Mouse (Mus musculus): ENCODE measurements at regions not wholly inside any gene's neighbourhood (a gene's known extent, or its start where the extent isn't known, plus 50 kb on each side); places are given as distances from the start of the nearest gene placed in this dataset.

- H3K27me3 ChIP-seq (ENCODE audit: insufficient read depth, low read length): no peaks in the 10 kb centered on the region
- peak overlapping the region; percentile 42 for H3K4me2 ChIP-seq (ENCODE audit: low read depth, low read length)
- H3K36me3 ChIP-seq (ENCODE audit: insufficient read depth, low read length): no peaks in the 10 kb centered on the region
- H3K27ac ChIP-seq: no peak overlapping the region
- no peaks in the 10 kb centered on the region for H3K9me3 ChIP-seq (ENCODE audit: low read length)
- H3K4me3 ChIP-seq (ENCODE audit: low read length): peak overlapping the region; percentile 22; the same call in 1 of the 2 replicates
- peak; percentile 97 for ATAC-seq
- DNase-seq (ENCODE audit: low spot score): peak; percentile 85
- TF ChIP-seq CTCF (IDR thresholded peaks at IDR 0.05; ENCODE audit: low read depth): no peak
- 19% methylated on average over 10 of the region's 10 CpGs for WGBS
- H3K4me1 ChIP-seq (ENCODE audit: insufficient read depth, low read length): no peaks in the 10 kb centered on the region
- H3K9ac ChIP-seq (replicated peaks; ENCODE audit: low read length): no peak overlapping the region
These were observed 147.4 kb upstream of the Foxq1 start for GRCm38 (mm10) chr13:31408439-31409122.

- Histone ChIP-seq H3K4me2 (ENCODE audit: low read depth, low read length) (peak overlapping the region; percentile 42), H3K27ac (no peak overlapping the region), H3K36me3 (ENCODE audit: insufficient read depth, low read length) (no peaks in the 10 kb centered on the region), H3K4me1 (ENCODE audit: insufficient read depth, low read length) (no peaks in the 10 kb centered on the region), H3K27me3 (ENCODE audit: insufficient read depth, low read length) (no peaks in the 10 kb centered on the region), H3K4me3 (ENCODE audit: low read length) (0 out of 2 replicates have a peak overlapping the region, but pooled peaks have one; percentile 22), H3K9me3 (ENCODE audit: low read length) (no peaks in the 10 kb centered on the region), H3K9ac (replicated peaks; ENCODE audit: low read length) (no peak overlapping the region)
- no peak for DNase-seq (ENCODE audit: low spot score)
- TF ChIP-seq CTCF (IDR thresholded peaks at IDR 0.05; ENCODE audit: low read depth): no peak
- ATAC-seq: peak; percentile 27; the same call in 1 of the 2 replicates
- 55% methylated on average over 2 of the region's 2 CpGs for WGBS
These were observed 146.8 kb upstream of the Foxq1 start for GRCm38 (mm10) chr13:31409123-31409513.

- Histone ChIP-seq H3K4me1 (ENCODE audit: insufficient read depth, low read length) (no peaks in the 10 kb centered on the region), H3K9me3 (ENCODE audit: low read length) (no peaks in the 10 kb centered on the region), H3K27ac (no peak overlapping the region), H3K27me3 (ENCODE audit: insufficient read depth, low read length) (no peaks in the 10 kb centered on the region), H3K36me3 (ENCODE audit: insufficient read depth, low read length) (no peaks in the 10 kb centered on the region), H3K4me2 (ENCODE audit: low read depth, low read length) (no peak overlapping the region), H3K9ac (replicated peaks; ENCODE audit: low read length) (no peak overlapping the region), H3K4me3 (ENCODE audit: low read length) (no peak overlapping the region)
- DNase-seq (ENCODE audit: low spot score): no peak
- 95% methylated on average over 5 of the region's 5 CpGs for WGBS
- no peak for ATAC-seq
- no peak for TF ChIP-seq CTCF (IDR thresholded peaks at IDR 0.05; ENCODE audit: low read depth)
These were observed 134.4 kb upstream of the Foxq1 start for GRCm38 (mm10) chr13:31421556-31421955.

- WGBS: 85% methylated on average over 3 of the region's 3 CpGs
- Histone ChIP-seq H3K4me1 (ENCODE audit: insufficient read depth, low read length) (no peaks in the 10 kb centered on the region), H3K27me3 (ENCODE audit: insufficient read depth, low read length) (no peaks in the 10 kb centered on the region), H3K9me3 (ENCODE audit: low read length) (no peaks in the 10 kb centered on the region), H3K9ac (replicated peaks; ENCODE audit: low read length) (no peak overlapping the region), H3K4me3 (ENCODE audit: low read length) (no peak overlapping the region), H3K27ac (no peak overlapping the region), H3K36me3 (ENCODE audit: insufficient read depth, low read length) (no peaks in the 10 kb centered on the region), H3K4me2 (ENCODE audit: low read depth, low read length) (no peak overlapping the region)
- no peak for TF ChIP-seq CTCF (IDR thresholded peaks at IDR 0.05; ENCODE audit: low read depth)
- ATAC-seq (no peak), DNase-seq (ENCODE audit: low spot score) (no peak)
These were observed 132.3 kb upstream of the Foxq1 start for GRCm38 (mm10) chr13:31423599-31423998.

- Histone ChIP-seq H3K27me3 (ENCODE audit: insufficient read depth, low read length) (no peaks in the 10 kb centered on the region), H3K4me2 (ENCODE audit: low read depth, low read length) (no peak overlapping the region), H3K27ac (no peak overlapping the region), H3K36me3 (ENCODE audit: insufficient read depth, low read length) (no peaks in the 10 kb centered on the region), H3K4me1 (ENCODE audit: insufficient read depth, low read length) (no peaks in the 10 kb centered on the region), H3K9me3 (ENCODE audit: low read length) (no peaks in the 10 kb centered on the region), H3K9ac (replicated peaks; ENCODE audit: low read length) (no peak overlapping the region), H3K4me3 (ENCODE audit: low read length) (no peak overlapping the region)
- TF ChIP-seq CTCF (IDR thresholded peaks at IDR 0.05; ENCODE audit: low read depth): no peak
- 35% methylated on average over 7 of the region's 7 CpGs for WGBS
- DNase-seq (ENCODE audit: low spot score) (no peak), ATAC-seq (no peak)
These were observed 130.0 kb upstream of the Foxq1 start for GRCm38 (mm10) chr13:31425825-31426500.

- no peaks in the 10 kb centered on the region for H3K9me3 ChIP-seq (ENCODE audit: low read length)
- no peaks in the 10 kb centered on the region for H3K36me3 ChIP-seq (ENCODE audit: insufficient read depth, low read length)
- H3K9ac ChIP-seq (replicated peaks; ENCODE audit: low read length): no peak overlapping the region
- no peaks in the 10 kb centered on the region for H3K27me3 ChIP-seq (ENCODE audit: insufficient read depth, low read length)
- no peak overlapping the region for H3K4me3 ChIP-seq (ENCODE audit: low read length)
- no peak overlapping the region for H3K27ac ChIP-seq
- DNase-seq (ENCODE audit: low spot score) (no peak), ATAC-seq (no peak)
- WGBS: 92% methylated on average over 7 of the region's 7 CpGs
- H3K4me2 ChIP-seq (ENCODE audit: low read depth, low read length): no peak overlapping the region
- no peaks in the 10 kb centered on the region for H3K4me1 ChIP-seq (ENCODE audit: insufficient read depth, low read length)
- no peak for TF ChIP-seq CTCF (IDR thresholded peaks at IDR 0.05; ENCODE audit: low read depth)
These were observed 119.5 kb upstream of the Foxq1 start for GRCm38 (mm10) chr13:31436434-31436833.
